Mouse (Mus musculus): Measurements from ENCODE around the gene Josd2. TPM values are rescaled to one million over a fixed set of nuclear protein-coding genes. Genes with fewer than 3 reads are reported as not detected.
A peak's percentile ranks its signal among the peaks of the same experiment; 100 is the strongest.

The Josd2 gene
- polyA plus RNA-seq, 1 experiment from 2014 or later, result 64.9 TPM

GRCm38 (mm10) chr7:44475046-44475614 is 7.3 kb downstream of the Josd2 start:
- Histone ChIP-seq H3K4me2 (replicated peaks; ENCODE audit: low read depth, low read length) (no peak overlapping the region), H3K9ac (ENCODE audit: low read depth, low read length) (no peak overlapping the region), H3K27me3 (ENCODE audit: control insufficient read depth, insufficient read depth, low read length) (peaks cover 18% of the 10 kb centered on the region), H3K27ac (ENCODE audit: low read depth, low read length) (no peak overlapping the region), H3K4me1 (ENCODE audit: control insufficient read depth, insufficient read depth, low read length) (no peaks in the 10 kb centered on the region), H3K4me3 (ENCODE audit: low read length) (no peak overlapping the region), H3K36me3 (ENCODE audit: control insufficient read depth, insufficient read depth, low read length) (no peaks in the 10 kb centered on the region), H3K9me3 (ENCODE audit: control insufficient read depth, low read length) (no peaks in the 10 kb centered on the region)
- no peak for ATAC-seq (ENCODE audit: low FRiP score, low TSS enrichment)
- whole genome bisulfite sequencing, result 33% methylated on average over 5 of the region's 5 CpGs

- ATAC-seq (ENCODE audit: low FRiP score, low TSS enrichment), result no peak
- Histone ChIP-seq H3K4me2 (replicated peaks; ENCODE audit: low read depth, low read length) (no peak overlapping the region), H3K27ac (ENCODE audit: low read depth, low read length) (no peak overlapping the region), H3K36me3 (ENCODE audit: control insufficient read depth, insufficient read depth, low read length) (no peaks in the 10 kb centered on the region), H3K4me3 (ENCODE audit: low read length) (no peak overlapping the region), H3K4me1 (ENCODE audit: control insufficient read depth, insufficient read depth, low read length) (no peaks in the 10 kb centered on the region), H3K9ac (ENCODE audit: low read depth, low read length) (no peak overlapping the region), H3K9me3 (ENCODE audit: control insufficient read depth, low read length) (no peaks in the 10 kb centered on the region), H3K27me3 (ENCODE audit: control insufficient read depth, insufficient read depth, low read length) (peaks cover 10% of the 10 kb centered on the region; the same call in 1 of the 2 replicates)
- WGBS, result 68% methylated on average over 3 of the region's 3 CpGs
These were observed 15.2 kb downstream of the Josd2 start for GRCm38 (mm10) chr7:44482836-44483435.

- Histone ChIP-seq H3K27me3 (ENCODE audit: control insufficient read depth, insufficient read depth, low read length) (peaks cover 10% of the 10 kb centered on the region; the same call in 1 of the 2 replicates), H3K36me3 (ENCODE audit: control insufficient read depth, insufficient read depth, low read length) (peaks cover 2% of the 10 kb centered on the region; the same call in 1 of the 2 replicates), H3K27ac (ENCODE audit: low read depth, low read length) (no peak overlapping the region), H3K4me3 (ENCODE audit: low read length) (no peak overlapping the region), H3K4me2 (replicated peaks; ENCODE audit: low read depth, low read length) (no peak overlapping the region), H3K4me1 (ENCODE audit: control insufficient read depth, insufficient read depth, low read length) (no peaks in the 10 kb centered on the region), H3K9ac (ENCODE audit: low read depth, low read length) (no peak overlapping the region), H3K9me3 (ENCODE audit: control insufficient read depth, low read length) (no peaks in the 10 kb centered on the region)
- WGBS, result 93% methylated on average over 1 of the region's 1 CpGs
- no peak for ATAC-seq (ENCODE audit: low FRiP score, low TSS enrichment)
These were observed 16.3 kb downstream of the Josd2 start for GRCm38 (mm10) chr7:44484109-44484508.

- Histone ChIP-seq H3K4me2 (replicated peaks; ENCODE audit: low read depth, low read length) (no peak overlapping the region), H3K36me3 (ENCODE audit: control insufficient read depth, insufficient read depth, low read length) (peaks cover 8% of the 10 kb centered on the region; the same call in 1 of the 2 replicates), H3K9ac (ENCODE audit: low read depth, low read length) (no peak overlapping the region), H3K9me3 (ENCODE audit: control insufficient read depth, low read length) (no peaks in the 10 kb centered on the region), H3K4me3 (ENCODE audit: low read length) (no peak overlapping the region), H3K27ac (ENCODE audit: low read depth, low read length) (no peak overlapping the region), H3K4me1 (ENCODE audit: control insufficient read depth, insufficient read depth, low read length) (no peaks in the 10 kb centered on the region), H3K27me3 (ENCODE audit: control insufficient read depth, insufficient read depth, low read length) (peaks cover 7% of the 10 kb centered on the region; the same call in 1 of the 2 replicates)
- WGBS, result 39% methylated on average over 5 of the region's 5 CpGs
- ATAC-seq (ENCODE audit: low FRiP score, low TSS enrichment), result peak; percentile 71
These were observed 17.2 kb downstream of the Josd2 start for GRCm38 (mm10) chr7:44484841-44485571.

- H3K27me3 ChIP-seq (ENCODE audit: control insufficient read depth, insufficient read depth, low read length), result peaks cover 7% of the 10 kb centered on the region; the same call in 1 of the 2 replicates
These were observed 17.9 kb downstream of the Josd2 start for GRCm38 (mm10) chr7:44485572-44486195.

GRCm38 (mm10) chr7:44486927-44487575 is 19.3 kb downstream of the Josd2 start:
- peaks cover 7% of the 10 kb centered on the region; the same call in 1 of the 2 replicates for H3K27me3 ChIP-seq (ENCODE audit: control insufficient read depth, insufficient read depth, low read length)
- no peak overlapping the region for H3K27ac ChIP-seq (ENCODE audit: low read depth, low read length)
- 71% methylated on average over 13 of the region's 13 CpGs for WGBS
- no peaks in the 10 kb centered on the region for H3K9me3 ChIP-seq (ENCODE audit: control insufficient read depth, low read length)
- H3K4me1 ChIP-seq (ENCODE audit: control insufficient read depth, insufficient read depth, low read length), result no peaks in the 10 kb centered on the region
- H3K4me3 ChIP-seq (ENCODE audit: low read length), result no peak overlapping the region
- peaks cover 28% of the 10 kb centered on the region for H3K36me3 ChIP-seq (ENCODE audit: control insufficient read depth, insufficient read depth, low read length)
- no peak overlapping the region for H3K4me2 ChIP-seq (replicated peaks; ENCODE audit: low read depth, low read length)
- no peak for ATAC-seq (ENCODE audit: low FRiP score, low TSS enrichment)
- no peak overlapping the region for H3K9ac ChIP-seq (ENCODE audit: low read depth, low read length)

More at GRCm38 (mm10) chr7:44485572-44486195, 17.9 kb downstream of the Josd2 start:
- Histone ChIP-seq H3K4me2 (replicated peaks; ENCODE audit: low read depth, low read length) (no peak overlapping the region), H3K36me3 (ENCODE audit: control insufficient read depth, insufficient read depth, low read length) (peaks cover 14% of the 10 kb centered on the region), H3K9ac (ENCODE audit: low read depth, low read length) (no peak overlapping the region), H3K4me3 (ENCODE audit: low read length) (no peak overlapping the region), H3K9me3 (ENCODE audit: control insufficient read depth, low read length) (no peaks in the 10 kb centered on the region), H3K27ac (ENCODE audit: low read depth, low read length) (no peak overlapping the region), H3K4me1 (ENCODE audit: control insufficient read depth, insufficient read depth, low read length) (no peaks in the 10 kb centered on the region)
- 77% methylated on average over 7 of the region's 7 CpGs for WGBS
- no peak for ATAC-seq (ENCODE audit: low FRiP score, low TSS enrichment)

- Histone ChIP-seq H3K4me2 (replicated peaks; ENCODE audit: low read depth, low read length) (no peak overlapping the region), H3K27ac (ENCODE audit: low read depth, low read length) (no peak overlapping the region), H3K9ac (ENCODE audit: low read depth, low read length) (no peak overlapping the region), H3K27me3 (ENCODE audit: control insufficient read depth, insufficient read depth, low read length) (no peaks in the 10 kb centered on the region), H3K4me3 (ENCODE audit: low read length) (no peak overlapping the region), H3K4me1 (ENCODE audit: control insufficient read depth, insufficient read depth, low read length) (no peaks in the 10 kb centered on the region), H3K9me3 (ENCODE audit: control insufficient read depth, low read length) (no peaks in the 10 kb centered on the region), H3K36me3 (ENCODE audit: control insufficient read depth, insufficient read depth, low read length) (peaks cover 36% of the 10 kb centered on the region)
- ATAC-seq (ENCODE audit: low FRiP score, low TSS enrichment), result no peak
- 92% methylated on average over 7 of the region's 7 CpGs for WGBS
These were observed 20.2 kb downstream of the Josd2 start for GRCm38 (mm10) chr7:44487936-44488335.

GRCm38 (mm10) chr7:44488545-44488944 is 20.8 kb downstream of the Josd2 start:
- H3K9me3 ChIP-seq (ENCODE audit: control insufficient read depth, low read length), result no peaks in the 10 kb centered on the region
- H3K4me3 ChIP-seq (ENCODE audit: low read length), result no peak overlapping the region
- H3K4me2 ChIP-seq (replicated peaks; ENCODE audit: low read depth, low read length), result no peak overlapping the region
- H3K27me3 ChIP-seq (ENCODE audit: control insufficient read depth, insufficient read depth, low read length), result no peaks in the 10 kb centered on the region
- no peak for ATAC-seq (ENCODE audit: low FRiP score, low TSS enrichment)
- no peak overlapping the region for H3K9ac ChIP-seq (ENCODE audit: low read depth, low read length)
- WGBS, result 93% methylated on average over 7 of the region's 8 CpGs
- no peak overlapping the region for H3K27ac ChIP-seq (ENCODE audit: low read depth, low read length)
- H3K36me3 ChIP-seq (ENCODE audit: control insufficient read depth, insufficient read depth, low read length), result peaks cover 40% of the 10 kb centered on the region
- H3K4me1 ChIP-seq (ENCODE audit: control insufficient read depth, insufficient read depth, low read length), result no peaks in the 10 kb centered on the region
